Comparison of ENCODE assay signal across 8 mouse cellular contexts in the genomic region with DNA sequence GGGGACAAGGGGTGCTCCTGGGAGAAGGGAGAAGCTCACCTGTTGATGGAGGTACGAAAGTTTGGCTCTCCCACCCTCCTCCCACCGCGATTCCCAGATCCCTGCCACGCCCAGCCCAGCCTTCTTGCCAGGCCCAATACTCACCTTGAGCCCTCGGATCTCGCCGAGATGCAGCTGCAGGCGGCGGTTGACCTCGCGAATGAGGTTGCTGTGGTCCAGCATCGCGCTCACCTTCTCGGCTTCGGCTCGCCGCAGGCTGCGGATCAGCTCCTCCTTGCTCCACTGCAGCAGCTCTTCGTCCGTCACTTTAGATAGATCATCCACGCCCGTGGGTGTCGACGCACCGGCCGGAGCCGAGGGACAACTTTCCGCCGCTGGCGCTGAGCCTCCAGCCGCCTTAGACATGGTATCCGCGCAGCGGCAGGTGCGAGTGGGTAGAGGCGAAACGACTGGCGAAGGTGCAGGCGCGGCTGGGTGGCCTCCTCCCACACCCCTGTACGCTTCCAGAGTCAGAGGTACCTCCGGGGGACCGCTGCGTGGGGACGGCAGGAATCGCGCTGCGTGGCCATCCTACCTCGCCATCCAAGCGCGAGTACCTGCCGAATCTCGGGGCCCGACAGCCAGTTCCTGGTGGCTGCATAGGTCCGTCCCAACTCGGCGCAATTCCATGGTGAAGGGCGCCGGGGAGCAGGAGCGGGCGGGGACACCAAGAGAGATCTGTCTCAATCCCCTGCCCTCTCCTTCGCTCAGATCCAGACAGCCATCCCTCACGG. TPM values are rescaled to one million over a fixed set of nuclear protein-coding genes. Genes with fewer than 3 reads are reported as not detected.
DNase-seq lines count a peak whose midpoint lies in the region; ATAC-seq and TF ChIP-seq lines count a peak whose summit lies in the region.

No protein-coding gene starts in this region.

- H3K9ac ChIP-seq in ES-Bruce4 (ENCODE audit: low read depth, poor library complexity, severe bottlenecking): peak overlapping the region; percentile 69
- peak overlapping the region; percentile 61 for H3K9ac ChIP-seq in embryonic facial prominence, embryonic 14.5 days (ENCODE audit: low read depth, low read length)
- 0 out of 2 replicates have a peak overlapping the region, but pooled peaks have one; percentile 14 for H3K9ac ChIP-seq in limb, embryonic 15.5 days

- WGBS in embryonic facial prominence, embryonic 14.5 days: under 1% methylated on average over 20 of the region's 63 CpGs
- under 1% methylated on average over 62 of the region's 63 CpGs for WGBS in limb, embryonic 15.5 days

- H3K27me3 ChIP-seq in ES-Bruce4 (ENCODE audit: control insufficient read depth, insufficient read depth, low read length, poor library complexity, severe bottlenecking): no peaks in the 10 kb centered on the region
- peaks cover 19% of the 10 kb centered on the region for H3K27me3 ChIP-seq in embryonic facial prominence, embryonic 14.5 days (replicated peaks; ENCODE audit: control insufficient read depth, insufficient read depth, low read length)
- H3K27me3 ChIP-seq in limb, embryonic 15.5 days: peaks cover 35% of the 10 kb centered on the region

- no peaks in the 10 kb centered on the region for H3K9me3 ChIP-seq in ES-Bruce4 (replicated peaks; ENCODE audit: control insufficient read depth, insufficient read depth, low read length, poor library complexity, severe bottlenecking)
- no peaks in the 10 kb centered on the region for H3K9me3 ChIP-seq in embryonic facial prominence, embryonic 14.5 days (ENCODE audit: control insufficient read depth, low read length)
- H3K9me3 ChIP-seq in limb, embryonic 15.5 days: no peaks in the 10 kb centered on the region

- ATAC-seq in embryonic facial prominence, embryonic 14.5 days (ENCODE audit: low read depth): peak; percentile 51
- ATAC-seq in limb, embryonic 15.5 days (ENCODE audit: insufficient number of reproducible peaks, low FRiP score, low TSS enrichment, low read depth): no peak
- no peak for ATAC-seq in CD4-positive, CD25-positive, alpha-beta regulatory T cell, adult 4 months

- TF ChIP-seq CTCF in ES-Bruce4 (IDR thresholded peaks at IDR 0.05; ENCODE audit: low read depth, low read length): no peak

- H3K4me1 ChIP-seq in ES-Bruce4 (ENCODE audit: control insufficient read depth, insufficient read depth, low read length): no peaks in the 10 kb centered on the region
- peaks cover 4% of the 10 kb centered on the region; the same call in 1 of the 2 replicates for H3K4me1 ChIP-seq in embryonic facial prominence, embryonic 14.5 days (ENCODE audit: control insufficient read depth, insufficient read depth, low read length)
- H3K4me1 ChIP-seq in limb, embryonic 15.5 days: peaks cover 12% of the 10 kb centered on the region

- no peak overlapping the region for H3K27ac ChIP-seq in ES-Bruce4 (ENCODE audit: insufficient read depth, low read length)
- no peak overlapping the region for H3K27ac ChIP-seq in embryonic facial prominence, embryonic 14.5 days (replicated peaks; ENCODE audit: low read depth, low read length)
- H3K27ac ChIP-seq in limb, embryonic 15.5 days: no peak overlapping the region

- H3K4me3 ChIP-seq in ES-Bruce4 (ENCODE audit: low read depth, low read length): peak overlapping the region; percentile 79
- peak overlapping the region; percentile 58 for H3K4me3 ChIP-seq in embryonic facial prominence, embryonic 14.5 days (ENCODE audit: low read depth, low read length)
- peak overlapping the region; percentile 50 for H3K4me3 ChIP-seq in limb, embryonic 15.5 days

- no peak for TF ChIP-seq POLR2A in ES-Bruce4 (IDR thresholded peaks at IDR 0.05; ENCODE audit: insufficient read depth, low read length)

- peak overlapping the region; percentile 98 for H3K4me2 ChIP-seq in embryonic facial prominence, embryonic 14.5 days (ENCODE audit: low read depth, low read length)
- H3K4me2 ChIP-seq in limb, embryonic 15.5 days: peak overlapping the region; percentile 96

- H3K36me3 ChIP-seq in ES-Bruce4 (ENCODE audit: control insufficient read depth, insufficient read depth, low read length, poor library complexity, severe bottlenecking): no peaks in the 10 kb centered on the region
- no peaks in the 10 kb centered on the region for H3K36me3 ChIP-seq in embryonic facial prominence, embryonic 14.5 days (ENCODE audit: control insufficient read depth, insufficient read depth, low read length)
- H3K36me3 ChIP-seq in limb, embryonic 15.5 days: no peaks in the 10 kb centered on the region

- 0 out of 2 replicates have a peak, but pooled peaks have one; percentile 38 for TF ChIP-seq EP300 in ES-Bruce4 (IDR thresholded peaks at IDR 0.05; ENCODE audit: insufficient read depth, low read depth, low read length)

- intact Hi-C loops in heart, postnatal 10 days (cut with DNase I): loop anchor here (5.0 to 10.0 kb wide), 4 partner anchors 91 to 1366 kb away; no protein-coding TSS in a partner anchor

- DNase-seq in cerebellum, postnatal 4 days (ENCODE audit: low spot score in 2 of 2): peak; percentile 28 to 45
- no peak for DNase-seq in cerebellum, adult 9-11 months
- DNase-seq in embryonic facial prominence, embryonic 14.5 days (ENCODE audit: low spot score): peak; percentile 9
- DNase-seq in heart, postnatal 10 days: peak; percentile 3 to 4
- DNase-seq in neural tube, embryonic 10.5 days (ENCODE audit: extremely low spot score, low spot score): peak; percentile 61

RNA-seq across cellular contexts. Expression of a gene that starts 0.8 kb away (rescaled TPM):
- polyA plus RNA-seq in ES-Bruce4 (2011; ENCODE audit: insufficient read depth, insufficient read length, low read depth, missing spikeins): 3.6 and 4.9 TPM in 2 replicates
- 4.0 and 5.2 TPM in 2 replicates for polyA plus RNA-seq in embryonic facial prominence, embryonic 14.5 days (2014; fragmentation: Nextera tagmentation; extraction: Ambion mirVana)
- 10 to 100 TPM in 1 of 2 experiments, 1 to 10 TPM in 1; 7.7 to 15.5 TPM for total RNA-seq in heart, postnatal 10 days (2021)
- 2.6 and 2.7 TPM in 2 replicates for polyA plus RNA-seq in limb, embryonic 15.5 days (2015; fragmentation: Nextera tagmentation; extraction: Ambion mirVana)
- polyA plus RNA-seq in CD4-positive, CD25-positive, alpha-beta regulatory T cell, adult 4 months (2017; shearing (Covaris generic)): not detected

Comparison
In these comparisons a context has a peak if more than half of its experiments do, and no peak if none do; other contexts are left out.
1. H3K9ac ChIP-seq: peak in every context shown above with its lines; median percentile 69 in ES-Bruce4; 61 in embryonic facial prominence, embryonic 14.5 days; 14 in limb, embryonic 15.5 days.